Mouse (Mus musculus): ENCODE measurements at regions not wholly inside any gene's neighbourhood (a gene's known extent, or its start where the extent isn't known, plus 50 kb on each side); places are given as distances from the start of the nearest gene placed in this dataset.

DNA sequence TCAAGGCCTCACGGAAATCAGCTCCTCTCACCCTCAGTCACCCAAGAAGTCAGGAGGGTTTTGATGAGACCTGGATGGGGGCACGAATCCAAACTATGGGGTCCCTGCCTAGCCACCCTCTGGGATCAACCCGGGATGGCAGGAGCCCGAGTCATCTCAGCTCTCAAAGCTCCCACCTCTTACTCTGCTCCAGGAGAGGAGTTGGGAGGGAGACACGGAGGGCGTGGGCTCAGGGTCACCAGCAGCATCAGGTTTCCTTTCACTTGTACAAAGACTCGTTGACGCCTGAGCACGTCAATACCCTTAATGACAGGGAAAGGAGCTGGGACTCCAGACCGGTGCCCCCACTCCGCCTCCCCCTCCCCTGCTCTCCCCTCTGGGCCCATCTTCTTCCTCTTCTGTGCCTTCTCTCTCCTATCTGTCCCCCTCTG lies 60.8 kb upstream of the Casz1 start:
- no peak for TF ChIP-seq CTCF (IDR thresholded peaks at IDR 0.05; ENCODE audit: extremely low read depth, insufficient read length, insufficient replicate concordance, low read depth, low read length)
- TF ChIP-seq POLR2A (IDR thresholded peaks at IDR 0.05; ENCODE audit: low read depth, low read length) = no peak

Data from small intestine, adult 2 months (tissue).